Mouse (Mus musculus) liver, embryonic 13.5 days (tissue): ENCODE measurements at regions not wholly inside any gene's neighbourhood (a gene's known extent, or its start where the extent isn't known, plus 50 kb on each side); places are given as distances from the start of the nearest gene placed in this dataset.

Experiments
- ATAC-seq: fragments of 200-750 bp; cut with Nextera tagmentation; 2 replicates; pipeline ENCODE4 v1.8.0; 2017; ENCODE audit warnings: low read depth, mild to moderate bottlenecking, moderate number of reproducible peaks, moderate library complexity
- DNase-seq: peaks from one replicate; pipeline ENCODE4 v3.0.0; 2022
- H3K27ac ChIP-seq: fragments of 300-500 bp; sonication (generic); 2 replicates; pipeline ENCODE4 v1.5.1; 2015; ENCODE audit warnings: moderate library complexity, mild to moderate bottlenecking, inconsistent platforms
- H3K27me3 ChIP-seq: fragments of 300-500 bp; sonication (generic); 2 replicates; pipeline ENCODE4 v1.6.1; 2015; ENCODE audit warnings: mild to moderate bottlenecking, inconsistent platforms
- H3K36me3 ChIP-seq: fragments of 300-500 bp; sonication (generic); 2 replicates; pipeline ENCODE4 v1.6.1; 2015; ENCODE audit warnings: mild to moderate bottlenecking, inconsistent platforms
- H3K4me1 ChIP-seq: fragments of 300-500 bp; sonication (generic); replicated peaks from 2 replicates; pipeline ENCODE4 v1.6.1; 2015; ENCODE audit warnings: inconsistent platforms
- H3K4me2 ChIP-seq: fragments of 300-500 bp; sonication (generic); 2 replicates; pipeline ENCODE4 v1.6.1; 2015; ENCODE audit warnings: inconsistent platforms, mild to moderate bottlenecking, moderate library complexity
- H3K4me3 ChIP-seq: fragments of 300-500 bp; sonication (generic); replicated peaks from 2 replicates; pipeline ENCODE4 v1.5.1; 2015; ENCODE audit warnings: mild to moderate bottlenecking, inconsistent platforms
- H3K9ac ChIP-seq: fragments of 300-500 bp; sonication (generic); 2 replicates; pipeline ENCODE4 v1.6.1; 2015; ENCODE audit warnings: mild to moderate bottlenecking, inconsistent platforms
- H3K9me3 ChIP-seq: fragments of 300-500 bp; sonication (generic); replicated peaks from 2 replicates; pipeline ENCODE4 v1.6.1; 2016; ENCODE audit warnings: inconsistent platforms
- WGBS: fragments of 180-500 bp; shearing (Covaris S2); methylation state at CpG from one replicate; pipeline ENCODE4 v1.1.7; 2015; ENCODE audit not compliant: insufficient replicate concordance; 5-methylcytosine and 5-hydroxymethylcytosine counted together

DNA sequence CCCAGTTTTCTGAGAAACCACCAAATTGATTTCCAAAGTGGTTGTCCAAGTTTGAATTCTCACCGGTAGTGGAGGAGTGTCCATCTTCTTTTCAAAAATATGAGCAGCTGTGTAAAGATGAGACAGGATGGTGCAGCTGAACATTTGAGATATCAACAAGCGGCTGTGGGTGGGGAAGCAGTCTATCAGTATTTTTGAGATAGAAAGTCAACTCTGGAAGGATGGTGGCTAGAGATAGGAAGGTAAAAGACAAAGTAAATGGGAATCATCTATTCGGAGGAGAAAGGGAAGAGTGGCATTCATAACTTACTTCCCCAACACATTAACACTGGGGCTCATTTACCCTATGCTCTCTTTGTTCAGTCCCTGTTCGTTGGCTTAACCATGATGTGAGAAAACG is 146.9 kb upstream of the Gmnc start:
- ATAC-seq: peak; percentile 47; the same call in 1 of the 2 replicates
- no peak overlapping the region for H3K27ac ChIP-seq
- no peak overlapping the region for H3K9ac ChIP-seq
- DNase-seq: no peak
- H3K9me3 ChIP-seq: no peaks in the 10 kb centered on the region
- H3K4me1 ChIP-seq: no peaks in the 10 kb centered on the region
- H3K36me3 ChIP-seq: no peaks in the 10 kb centered on the region
- WGBS: 42% methylated on average over 5 of the region's 5 CpGs
- no peak overlapping the region for H3K4me3 ChIP-seq
- H3K4me2 ChIP-seq: no peak overlapping the region
- H3K27me3 ChIP-seq: no peaks in the 10 kb centered on the region

- Histone ChIP-seq H3K4me2 (no peak overlapping the region), H3K27me3 (no peaks in the 10 kb centered on the region), H3K9me3 (no peaks in the 10 kb centered on the region), H3K9ac (no peak overlapping the region), H3K36me3 (no peaks in the 10 kb centered on the region), H3K4me1 (no peaks in the 10 kb centered on the region), H3K27ac (no peak overlapping the region), H3K4me3 (no peak overlapping the region)
- ATAC-seq (no peak), DNase-seq (no peak)
- WGBS: 8% methylated on average over 1 of the region's 1 CpGs
Observed at GRCm38 (mm10) chr16:27138987-27139386, 147.5 kb upstream of the Gmnc start.

GRCm38 (mm10) chr16:27140037-27140436 is 148.6 kb upstream of the Gmnc start:
- Histone ChIP-seq H3K4me2 (no peak overlapping the region), H3K36me3 (no peaks in the 10 kb centered on the region), H3K9ac (no peak overlapping the region), H3K27ac (no peak overlapping the region), H3K4me3 (no peak overlapping the region), H3K27me3 (no peaks in the 10 kb centered on the region), H3K9me3 (no peaks in the 10 kb centered on the region), H3K4me1 (no peaks in the 10 kb centered on the region)
- DNase-seq: peak; percentile 2
- WGBS: 11% methylated on average over 3 of the region's 3 CpGs
- ATAC-seq: no peak

- Histone ChIP-seq H3K4me2 (no peak overlapping the region), H3K4me1 (no peaks in the 10 kb centered on the region), H3K27me3 (no peaks in the 10 kb centered on the region), H3K27ac (no peak overlapping the region), H3K9me3 (no peaks in the 10 kb centered on the region), H3K9ac (no peak overlapping the region), H3K4me3 (no peak overlapping the region), H3K36me3 (no peaks in the 10 kb centered on the region)
- DNase-seq: no peak
- no peak for ATAC-seq
- WGBS: 75% methylated on average over 4 of the region's 4 CpGs
Observed at GRCm38 (mm10) chr16:27155805-27156204, 151.5 kb upstream of the Ostn start.

DNA sequence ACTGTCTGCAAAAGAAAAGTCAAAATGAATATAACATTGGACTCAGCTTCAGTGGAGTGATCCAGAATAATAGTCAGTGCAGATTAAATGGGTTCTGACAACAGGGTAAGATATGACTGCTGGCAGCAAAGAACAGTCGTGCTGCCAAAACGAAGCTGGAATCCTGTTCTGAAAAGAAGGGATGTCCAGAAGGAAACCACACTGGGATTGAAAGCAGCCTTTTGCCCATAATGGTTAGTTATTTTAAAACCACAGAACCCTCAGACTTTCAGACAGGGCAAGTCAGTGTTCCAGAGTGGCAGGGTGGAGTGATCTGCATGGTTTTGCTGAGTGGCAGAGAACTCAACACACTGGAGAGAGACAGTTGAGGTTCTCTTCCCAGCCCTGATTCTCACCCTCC is 111.6 kb upstream of the Ostn start:
- Histone ChIP-seq H3K9ac (no peak overlapping the region), H3K36me3 (no peaks in the 10 kb centered on the region), H3K4me1 (no peaks in the 10 kb centered on the region), H3K4me3 (no peak overlapping the region), H3K4me2 (no peak overlapping the region), H3K9me3 (no peaks in the 10 kb centered on the region), H3K27ac (no peak overlapping the region), H3K27me3 (no peaks in the 10 kb centered on the region)
- WGBS: 38% methylated on average over 2 of the region's 2 CpGs
- no peak for DNase-seq
- no peak for ATAC-seq
